Mouse (Mus musculus) olfactory bulb, adult 2 months (tissue): ENCODE results near the gene Luc7l3.

Experiments used
- CTCF ChIP-seq: fragments of 200-500 bp; IDR thresholded peaks from 2 replicates; pipeline ENCODE4 v1.5.1; 2012; ENCODE audit warnings: low read depth, mild to moderate bottlenecking, low read length, moderate library complexity; ENCODE audit not compliant: insufficient read depth
- POLR2A ChIP-seq: fragments of 200-500 bp; IDR thresholded peaks from 2 replicates; pipeline ENCODE4 v1.6.1; 2012; ENCODE audit warnings: mild to moderate bottlenecking, low read depth, low read length, moderate library complexity; ENCODE audit not compliant: insufficient read depth

- TF ChIP-seq CTCF (no peak), POLR2A (no peak)
These were observed 18.2 kb upstream of the Luc7l3 start for GRCm38 (mm10) chr11:94339732-94340585.
